Mouse (Mus musculus): ENCODE measurements at regions not wholly inside any gene's neighbourhood (a gene's known extent, or its start where the extent isn't known, plus 50 kb on each side); places are given as distances from the start of the nearest gene placed in this dataset.

GRCm38 (mm10) chr8:88037994-88038393 lies 78.6 kb upstream of the Zfp423 start:
- TF ChIP-seq ZNF384 (IDR thresholded peaks at IDR 0.05; ENCODE audit: low read depth, low read length) (no peak), POLR2A (IDR thresholded peaks at IDR 0.05; ENCODE audit: control insufficient read depth in 1 of 2, insufficient read depth in 1 of 2, low read depth in 1 of 2, low read length in 2 of 2, poor library complexity in 1 of 2) (no peak), MAFK (IDR thresholded peaks at IDR 0.05; ENCODE audit: borderline replicate concordance, low read depth, low read length) (no peak), HCFC1 (IDR thresholded peaks at IDR 0.05; ENCODE audit: low read depth, low read length) (no peak), ZKSCAN1 (IDR thresholded peaks at IDR 0.05; ENCODE audit: low read depth, low read length) (no peak), USF1 (IDR thresholded peaks at IDR 0.05; ENCODE audit: low read depth, low read length) (no peak), SIN3A (IDR thresholded peaks at IDR 0.05; ENCODE audit: low read length) (no peak), TCF12 (IDR thresholded peaks at IDR 0.05; ENCODE audit: low read depth, low read length) (no peak), CHD2 (IDR thresholded peaks at IDR 0.05; ENCODE audit: low read length) (no peak), GATA1 (IDR thresholded peaks at IDR 0.05; ENCODE audit: low read depth, low read length) (no peak), RCOR1 (IDR thresholded peaks at IDR 0.05; ENCODE audit: low read depth, low read length) (no peak), ETS1 (IDR thresholded peaks at IDR 0.05; ENCODE audit: low read depth, low read length) (no peak), TAL1 (IDR thresholded peaks at IDR 0.05; ENCODE audit: low read length) (no peak), NELFE (IDR thresholded peaks at IDR 0.05; ENCODE audit: low read depth, low read length) (no peak), MAZ (IDR thresholded peaks at IDR 0.05; ENCODE audit: low read depth, low read length) (no peak), TBP (IDR thresholded peaks at IDR 0.05; ENCODE audit: low read depth, low read length) (no peak)
- no peak for DNase-seq (ENCODE audit: low read depth, low spot score)
- Histone ChIP-seq H3K4me3 (ENCODE audit: control insufficient read depth in 1 of 2, insufficient read depth in 1 of 2, low read depth in 2 of 2, low read length in 2 of 2) (no peak overlapping the region), H3K4me1 (ENCODE audit: control insufficient read depth in 1 of 2, insufficient read depth in 2 of 2, low read length in 2 of 2) (no peaks in the 10 kb centered on the region), H3K9ac (ENCODE audit: control insufficient read depth, low read depth, low read length, poor library complexity, severe bottlenecking) (no peak overlapping the region), H3K79me2 (ENCODE audit: control insufficient read depth, insufficient read depth, low read length, poor library complexity) (no peaks in the 10 kb centered on the region), H3K9me3 (replicated peaks; ENCODE audit: insufficient read depth, low read length) (no peaks in the 10 kb centered on the region), H3K36me3 (ENCODE audit: control insufficient read depth in 1 of 2, insufficient read depth in 2 of 2, low read length in 2 of 2) (no peaks in the 10 kb centered on the region), H3K27ac (ENCODE audit: control insufficient read depth, low read depth, low read length) (no peak overlapping the region), H3K27me3 (ENCODE audit: control insufficient read depth in 1 of 2, insufficient read depth in 2 of 2, low read length in 2 of 2) (no peaks in the 10 kb centered on the region)

- no peak overlapping the region for H3K9ac ChIP-seq (ENCODE audit: control insufficient read depth, low read depth, low read length, poor library complexity, severe bottlenecking)
- H3K4me1 ChIP-seq (ENCODE audit: control insufficient read depth in 1 of 2, insufficient read depth in 2 of 2, low read length in 2 of 2): no peaks in the 10 kb centered on the region
- H3K9me3 ChIP-seq (replicated peaks; ENCODE audit: insufficient read depth, low read length): no peaks in the 10 kb centered on the region
- no peaks in the 10 kb centered on the region for H3K36me3 ChIP-seq (ENCODE audit: control insufficient read depth in 1 of 2, insufficient read depth in 2 of 2, low read length in 2 of 2)
- no peak overlapping the region for H3K4me3 ChIP-seq (ENCODE audit: control insufficient read depth in 1 of 2, insufficient read depth in 1 of 2, low read depth in 2 of 2, low read length in 2 of 2)
- no peak overlapping the region for H3K27ac ChIP-seq (ENCODE audit: control insufficient read depth, low read depth, low read length)
- no peaks in the 10 kb centered on the region for H3K27me3 ChIP-seq (ENCODE audit: control insufficient read depth in 1 of 2, insufficient read depth in 2 of 2, low read length in 2 of 2)
- H3K79me2 ChIP-seq (ENCODE audit: control insufficient read depth, insufficient read depth, low read length, poor library complexity): no peaks in the 10 kb centered on the region
- TF ChIP-seq SIN3A (IDR thresholded peaks at IDR 0.05; ENCODE audit: low read length) (no peak), RAD21 (IDR thresholded peaks at IDR 0.05; ENCODE audit: low read depth, low read length) (0 out of 2 replicates have a peak, but pooled peaks have one; percentile 2), CTCF (IDR thresholded peaks at IDR 0.05 in 2 of 3, conservative IDR thresholded peaks at IDR 0.05 in 1 of 3; ENCODE audit: control insufficient read depth in 1 of 3, insufficient read depth in 1 of 3, low read depth in 2 of 3, low read length in 3 of 3, poor library complexity in 1 of 3, severe bottlenecking in 1 of 3) (peak in 2 of 3 experiments; percentile 23 to 32; a peak in 4 of 6 replicates)
- no peak for DNase-seq (ENCODE audit: low read depth, low spot score)
Measured at GRCm38 (mm10) chr8:88033054-88033453, 73.7 kb upstream of the Zfp423 start.

All from MEL (cell line).